Comparison of ENCODE assay signal across 10 mouse cellular contexts in the genomic region with DNA sequence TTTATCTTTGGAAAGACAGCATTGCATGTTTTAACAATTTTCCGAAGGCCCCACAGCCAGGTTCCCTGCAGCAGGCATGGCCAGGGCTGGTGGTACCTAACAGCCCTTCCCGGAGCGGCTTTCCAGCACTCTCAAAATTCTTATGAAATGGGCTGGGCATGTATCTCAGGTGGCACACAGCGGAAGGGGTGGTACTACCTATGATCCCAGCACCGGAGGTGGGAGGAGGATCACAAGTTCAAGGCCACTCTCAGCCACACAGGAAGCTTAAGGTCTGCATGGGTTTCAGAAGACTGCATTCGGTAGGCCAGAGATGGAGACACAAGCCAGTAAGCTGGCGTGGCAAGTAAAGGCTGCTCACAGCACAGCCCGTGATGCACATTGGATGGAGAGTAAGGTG.
"Had no signal": no experiment of that assay in that cellular context is flagged by ENCODE, and none has a peak within 500 bp of the region (broad histone marks: within the 10 kb centered on the region; RNA-seq: fewer than 3 reads in every experiment).

No protein-coding gene starts in this region.

- ATAC-seq: midbrain, embryonic 15.5 days had no signal

- DNase-seq: kidney, adult 18-20 months; kidney, postnatal 10 days; left cerebral cortex, postnatal 4 days; lung, postnatal 14 days; retina, postnatal 1 day; right cerebral cortex, postnatal 4 days; spleen, adult 18-20 months; thymus, adult 18-20 months; thymus, postnatal 36 days had no signal
